Mouse (Mus musculus): ENCODE measurements around the gene Vmn2r35.
"Not testable (repeated sequence)": the region's sequence is repeated elsewhere in the genome, so short reads cannot be mapped to it uniquely, and the experiment has no call there.

Gene Vmn2r35

DNA sequence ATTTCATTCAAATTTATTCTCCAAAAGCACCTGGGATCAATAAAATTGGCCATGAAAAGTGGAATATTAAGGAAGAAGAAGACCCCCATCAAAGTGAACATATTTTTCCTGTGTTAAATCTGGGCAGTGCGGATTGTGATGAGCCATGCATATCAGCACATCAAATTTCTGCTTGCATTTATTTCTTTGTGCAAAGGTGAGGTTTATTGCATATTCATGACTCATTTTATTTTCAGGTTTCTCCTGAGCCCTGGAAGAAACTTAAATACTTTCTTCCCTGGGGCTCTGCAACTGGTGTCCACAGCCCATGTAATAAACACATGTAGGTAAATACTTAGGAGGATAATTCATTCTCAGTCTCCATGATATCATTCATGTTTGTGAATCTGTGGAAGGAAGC is at the start of gene Vmn2r35:
Gene Vmn2r35 (minus strand): TSS at position 101 of the 400 bp plus-strand sequence.
- not testable (repeated sequence) for DNase-seq

GRCm38 (mm10) chr7:7794196-7794595 is 25.5 kb downstream of the Vmn2r35 start:
- peak in 1 of 2 experiments; percentile 0 for DNase-seq

Data from thymus, adult 18-20 months (tissue).